Mouse (Mus musculus) stomach, embryonic 14.5 days (tissue): ENCODE measurements around the gene Gm6169. TPM values are rescaled to one million over a fixed set of nuclear protein-coding genes. Genes with fewer than 3 reads are reported as not detected.

Source experiments
- ATAC-seq: fragments of 200-750 bp; cut with Nextera tagmentation; 2 replicates; pipeline ENCODE4 v1.8.0; 2017; ENCODE audit warnings: low read depth, moderate TSS enrichment; ENCODE audit not compliant: insufficient number of reproducible peaks, insufficient read depth, low FRiP score
- H3K27ac ChIP-seq: fragments of 300-500 bp; sonication (generic); 2 replicates; pipeline ENCODE4 v1.5.1; 2014; ENCODE audit warnings: mild to moderate bottlenecking, low read length, moderate library complexity, mixed read lengths
- H3K27me3 ChIP-seq: fragments of 300-500 bp; sonication (generic); 2 replicates; pipeline ENCODE4 v1.6.1; 2014; ENCODE audit warnings: low read length, control low read depth, mixed read lengths; ENCODE audit not compliant: control insufficient read depth, insufficient read depth
- H3K36me3 ChIP-seq: fragments of 300-500 bp; sonication (generic); 2 replicates; pipeline ENCODE4 v1.6.1; 2014; ENCODE audit warnings: mild to moderate bottlenecking, control low read depth, low read length, moderate library complexity, mixed read lengths; ENCODE audit not compliant: control insufficient read depth, insufficient read depth
- H3K4me1 ChIP-seq: fragments of 300-500 bp; sonication (generic); 2 replicates; pipeline ENCODE4 v1.6.1; 2014; ENCODE audit warnings: low read length, control low read depth, mixed read lengths; ENCODE audit not compliant: control insufficient read depth, insufficient read depth
- H3K4me2 ChIP-seq: fragments of 300-500 bp; sonication (generic); replicated peaks from 2 replicates; pipeline ENCODE4 v1.6.1; 2014; ENCODE audit warnings: low read depth, low read length, control low read depth
- H3K4me3 ChIP-seq: fragments of 300-500 bp; sonication (generic); 2 replicates; pipeline ENCODE4 v1.5.1; 2014; ENCODE audit warnings: low read depth, low read length, control low read depth
- H3K9ac ChIP-seq: fragments of 300-500 bp; sonication (generic); replicated peaks from 2 replicates; pipeline ENCODE4 v1.6.1; 2014; ENCODE audit warnings: low read depth, mild to moderate bottlenecking, control low read depth, low read length, moderate library complexity, mixed read lengths
- H3K9me3 ChIP-seq: fragments of 300-500 bp; sonication (generic); 2 replicates; pipeline ENCODE4 v1.6.1; 2016; ENCODE audit warnings: low read depth, low read length, control low read depth; ENCODE audit not compliant: control insufficient read depth
- WGBS: fragments of 180-500 bp; shearing (Covaris S2); extraction: QIAGEN DNeasy Blood & Tissue Kit; methylation state at CpG from one replicate; pipeline ENCODE4 v1.1.7; 2014; 5-methylcytosine and 5-hydroxymethylcytosine counted together
- polyA plus RNA-seq: library from polyadenylated mRNA; unstranded; fragments of >200 nt; fragmentation: Nextera tagmentation; extraction: Ambion mirVana; gene quantifications from 2 replicates; pipeline ENCODE4 v1.2.1, GENCODE M21; 2014

Gm6169 gene
- polyA plus RNA-seq, 1 experiment from 2014 or later = 6.1 TPM

- H3K9ac ChIP-seq = no peak overlapping the region
- 76% methylated on average over 6 of the region's 6 CpGs for WGBS
- no peak for ATAC-seq
- H3K36me3 ChIP-seq = no peaks in the 10 kb centered on the region
- no peak overlapping the region for H3K27ac ChIP-seq
- no peaks in the 10 kb centered on the region for H3K4me1 ChIP-seq
- H3K9me3 ChIP-seq = no peaks in the 10 kb centered on the region
- no peak overlapping the region for H3K4me2 ChIP-seq
- H3K27me3 ChIP-seq = no peaks in the 10 kb centered on the region
- H3K4me3 ChIP-seq = no peak overlapping the region
Observed at GRCm38 (mm10) chr13:97051158-97051557, 47.9 kb downstream of the Gm6169 start.

Other genes starting within 250 kb of the Gm6169 start
- 0.50 and 0.84 TPM in 2 replicates for gene Gcnt4, start 174.5 kb downstream of the Gm6169 start, polyA plus RNA-seq
- not detected in 2 replicates for gene 1700029F12Rik, start 64.9 kb downstream of the Gm6169 start, polyA plus RNA-seq
- 5.4 and 5.6 TPM in 2 replicates for gene Fam169a, start 32.0 kb downstream of the Gm6169 start, polyA plus RNA-seq
- gene Gfm2, start 38.7 kb upstream of the Gm6169 start, polyA plus RNA-seq = 33.0 and 33.9 TPM in 2 replicates
- gene Nsa2, start 38.7 kb upstream of the Gm6169 start, polyA plus RNA-seq = 82.1 and 86.3 TPM in 2 replicates
- 32.4 and 33.8 TPM in 2 replicates for gene Hexb, start 99.1 kb upstream of the Gm6169 start, polyA plus RNA-seq
- 7.9 and 9.2 TPM in 2 replicates for gene Enc1, start 141.9 kb upstream of the Gm6169 start, polyA plus RNA-seq